Mouse (Mus musculus) myocyte (in vitro differentiated cells): ENCODE data around the gene B3gnt3.

Experiments
- CEBPB ChIP-seq: IDR thresholded peaks from 2 replicates; pipeline ENCODE4 v1.6.1; 2011; ENCODE audit warnings: mild to moderate bottlenecking, moderate library complexity; ENCODE audit not compliant: poor library complexity, insufficient read depth, severe bottlenecking
- E2F4 ChIP-seq: IDR thresholded peaks from one replicate; pipeline ENCODE4 v1.6.1; 2011; ENCODE audit warnings: mild to moderate bottlenecking, control low read depth, moderate library complexity; ENCODE audit not compliant: insufficient read depth
- MAX ChIP-seq: IDR thresholded peaks from one replicate; pipeline ENCODE4 v1.6.1; 2011; ENCODE audit warnings: low read depth, mild to moderate bottlenecking, control low read depth
- MYOD1 ChIP-seq, 3 experiments: IDR thresholded peaks; one replicate each; pipeline ENCODE4 v1.6.1; 2011; ENCODE audit warnings: control low read depth in 2 of 3, low read depth in 2 of 3, mild to moderate bottlenecking in 2 of 3, moderate library complexity in 1 of 3; ENCODE audit not compliant: insufficient read length in 2 of 3, control insufficient read depth in 1 of 3
- POLR2A ChIP-seq: IDR thresholded peaks from one replicate; pipeline ENCODE4 v1.6.1; 2011; ENCODE audit warnings: low read depth, mild to moderate bottlenecking, control low read depth, moderate library complexity; ENCODE audit not compliant: insufficient read length
- POLR2AphosphoS2 ChIP-seq: IDR thresholded peaks from one replicate; pipeline ENCODE4 v1.6.1; 2011; ENCODE audit warnings: low read depth, control low read depth; ENCODE audit not compliant: insufficient read length
- SRF ChIP-seq: IDR thresholded peaks from one replicate; pipeline ENCODE4 v1.6.1; 2011; ENCODE audit warnings: low read depth; ENCODE audit not compliant: control insufficient read depth, insufficient read length
- TCF12 ChIP-seq: IDR thresholded peaks from one replicate; pipeline ENCODE4 v1.6.1; 2011; ENCODE audit warnings: mild to moderate bottlenecking, control low read depth; ENCODE audit not compliant: poor library complexity, insufficient read depth, severe bottlenecking

- TF ChIP-seq CEBPB (no peak), POLR2A (no peak), MYOD1 (IDR thresholded peaks at IDR 0.05; ENCODE audit: control insufficient read depth in 1 of 3, insufficient read length in 2 of 3, low read depth in 2 of 3) (no peak), TCF12 (no peak), SRF (no peak), POLR2AphosphoS2 (no peak), E2F4 (no peak), MAX (no peak)
These were observed 24.0 kb downstream of the B3gnt3 start for GRCm38 (mm10) chr8:71677555-71677954.
